Mouse (Mus musculus) forebrain, embryonic 11.5 days (tissue): ENCODE measurements around the gene Slc5a5. TPM values are rescaled to one million over a fixed set of nuclear protein-coding genes. Genes with fewer than 3 reads are reported as not detected.
"Not testable (repeated sequence)": the region's sequence is repeated elsewhere in the genome, so short reads cannot be mapped to it uniquely, and the experiment has no call there.

Experiments
- ATAC-seq: fragments of 200-750 bp; cut with Nextera tagmentation; replicated peaks from 2 replicates; pipeline ENCODE4 v1.8.0; 2017; ENCODE audit warnings: moderate TSS enrichment; ENCODE audit not compliant: low FRiP score
- DNase-seq: peaks from one replicate; pipeline ENCODE4 v3.0.0-alpha.2; 2017; ENCODE audit warnings: low spot score
- H3K27ac ChIP-seq: fragments of 300-500 bp; sonication (generic); 2 replicates; pipeline ENCODE4 v1.5.1; 2014; ENCODE audit warnings: low read depth, low read length
- H3K27me3 ChIP-seq: fragments of 300-500 bp; sonication (generic); 2 replicates; pipeline ENCODE4 v1.6.1; 2014; ENCODE audit warnings: mild to moderate bottlenecking, low read length, mixed read lengths; ENCODE audit not compliant: control insufficient read depth, insufficient read depth
- H3K36me3 ChIP-seq: fragments of 300-500 bp; sonication (generic); 2 replicates; pipeline ENCODE4 v1.6.1; 2014; ENCODE audit warnings: mild to moderate bottlenecking, low read length, moderate library complexity, mixed read lengths; ENCODE audit not compliant: control insufficient read depth, insufficient read depth
- H3K4me1 ChIP-seq: fragments of 300-500 bp; sonication (generic); replicated peaks from 2 replicates; pipeline ENCODE4 v1.6.1; 2014; ENCODE audit warnings: low read length, mixed read lengths; ENCODE audit not compliant: control insufficient read depth, insufficient read depth
- H3K4me2 ChIP-seq: fragments of 300-500 bp; sonication (generic); 2 replicates; pipeline ENCODE4 v1.6.1; 2014; ENCODE audit warnings: low read depth, mild to moderate bottlenecking, low read length, moderate library complexity, mixed read lengths; ENCODE audit not compliant: severe bottlenecking
- H3K4me3 ChIP-seq: fragments of 300-500 bp; sonication (generic); 2 replicates; pipeline ENCODE4 v1.5.1; 2014; ENCODE audit warnings: low read depth, low read length
- H3K9ac ChIP-seq: fragments of 300-500 bp; sonication (generic); 2 replicates; pipeline ENCODE4 v1.6.1; 2014; ENCODE audit warnings: low read length
- H3K9me3 ChIP-seq: fragments of 300-500 bp; sonication (generic); 2 replicates; pipeline ENCODE4 v1.6.1; 2016; ENCODE audit warnings: low read length, mixed read lengths; ENCODE audit not compliant: control insufficient read depth
- WGBS: fragments of 180-500 bp; shearing (Covaris S2); extraction: QIAGEN DNeasy Blood & Tissue Kit; methylation state at CpG from one replicate; pipeline ENCODE4 v1.1.7; 2014; 5-methylcytosine and 5-hydroxymethylcytosine counted together
- polyA plus RNA-seq: library from polyadenylated mRNA; unstranded; fragments of >200 nt; fragmentation: Nextera tagmentation; extraction: Ambion mirVana; gene quantifications from 2 replicates; pipeline ENCODE4 v1.2.1, GENCODE M21; 2014

Gene Slc5a5
- polyA plus RNA-seq, 1 experiment from 2014 or later, result 0.43 TPM

DNA sequence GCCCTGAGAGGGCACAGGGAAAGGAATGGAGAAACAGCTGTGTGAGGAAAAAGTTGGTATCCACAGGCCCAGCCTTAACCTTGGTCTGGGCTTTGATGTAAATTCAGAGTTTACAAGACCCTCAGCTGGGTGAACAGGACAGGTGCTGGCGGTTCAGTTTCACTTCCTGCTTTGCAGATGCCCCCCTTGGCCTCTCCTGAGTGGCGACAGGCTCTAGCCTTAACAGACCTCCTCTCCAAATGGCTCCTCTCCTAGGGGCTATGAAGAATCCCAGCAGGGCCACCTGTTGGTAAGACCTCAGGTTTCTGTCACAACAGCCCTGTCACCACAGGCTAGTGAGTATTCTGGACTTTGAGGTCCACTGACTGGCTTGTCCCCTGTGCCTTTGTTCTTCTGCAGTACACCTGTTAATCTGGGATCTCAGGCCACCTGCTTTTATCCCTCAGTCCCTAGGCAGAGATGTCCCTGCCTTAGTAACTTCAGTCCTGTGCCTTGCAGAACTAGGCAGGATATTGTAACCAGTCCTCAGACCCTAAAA lies 6.2 kb upstream of the Slc5a5 start:
- H3K9me3 ChIP-seq, result no peaks in the 10 kb centered on the region
- H3K4me2 ChIP-seq, result no peak overlapping the region
- no peak overlapping the region for H3K27ac ChIP-seq
- 57% methylated on average over 2 of the region's 2 CpGs for WGBS
- peak overlapping the region; percentile 33; the same call in 1 of the 2 replicates for H3K9ac ChIP-seq
- ATAC-seq (no peak), DNase-seq (no peak)
- peaks cover 3% of the 10 kb centered on the region for H3K4me1 ChIP-seq
- no peak overlapping the region for H3K4me3 ChIP-seq
- H3K27me3 ChIP-seq, result no peaks in the 10 kb centered on the region; the same call in 1 of the 2 replicates
- peaks cover 7% of the 10 kb centered on the region for H3K36me3 ChIP-seq

DNA sequence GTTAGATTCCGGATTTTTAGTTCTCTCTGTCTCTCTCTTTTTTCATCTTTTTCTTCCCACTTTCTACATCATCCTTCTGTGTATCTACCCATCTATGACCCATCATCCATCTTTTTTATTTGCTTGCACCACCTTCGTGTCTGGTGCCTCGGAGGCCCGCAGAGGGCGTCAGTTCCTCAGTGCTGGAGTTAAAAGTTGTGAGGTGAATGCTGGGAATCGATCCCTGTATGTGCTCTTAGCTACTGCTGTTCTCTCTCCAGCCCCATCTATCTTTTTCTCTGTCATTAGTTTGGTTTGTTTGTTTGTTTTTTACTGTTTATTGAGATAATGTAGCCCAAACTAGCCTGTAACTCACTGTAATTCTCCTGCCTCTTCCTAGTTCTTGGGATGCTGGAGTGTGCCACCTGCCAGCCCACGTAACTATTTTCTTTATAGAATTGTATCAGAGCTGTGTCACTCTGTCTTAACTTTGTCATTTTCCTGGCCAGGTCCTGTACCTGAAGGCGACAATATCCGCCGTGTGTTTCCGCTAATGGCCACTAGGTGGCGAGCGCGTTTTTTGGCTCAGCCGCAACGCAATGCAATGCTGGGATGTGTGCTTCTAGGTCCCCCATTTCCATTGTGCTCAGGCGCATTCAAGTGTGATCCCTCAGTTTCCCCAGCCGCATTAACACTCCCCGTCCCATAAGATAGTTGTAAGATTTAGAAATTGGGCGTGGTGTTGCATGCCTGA lies 5.3 kb upstream of the Slc5a5 start:
- Histone ChIP-seq H3K4me1 (peaks cover 3% of the 10 kb centered on the region), H3K27me3 (peaks cover 7% of the 10 kb centered on the region), H3K27ac (peak overlapping the region; percentile 58), H3K9me3 (no peaks in the 10 kb centered on the region), H3K4me3 (peak overlapping the region; percentile 71), H3K36me3 (peaks cover 7% of the 10 kb centered on the region), H3K4me2 (peak overlapping the region; percentile 70), H3K9ac (peak overlapping the region; percentile 70)
- WGBS, result under 1% methylated on average over 20 of the region's 20 CpGs
- ATAC-seq (peak; percentile 68), DNase-seq (peak; percentile 93)

DNA sequence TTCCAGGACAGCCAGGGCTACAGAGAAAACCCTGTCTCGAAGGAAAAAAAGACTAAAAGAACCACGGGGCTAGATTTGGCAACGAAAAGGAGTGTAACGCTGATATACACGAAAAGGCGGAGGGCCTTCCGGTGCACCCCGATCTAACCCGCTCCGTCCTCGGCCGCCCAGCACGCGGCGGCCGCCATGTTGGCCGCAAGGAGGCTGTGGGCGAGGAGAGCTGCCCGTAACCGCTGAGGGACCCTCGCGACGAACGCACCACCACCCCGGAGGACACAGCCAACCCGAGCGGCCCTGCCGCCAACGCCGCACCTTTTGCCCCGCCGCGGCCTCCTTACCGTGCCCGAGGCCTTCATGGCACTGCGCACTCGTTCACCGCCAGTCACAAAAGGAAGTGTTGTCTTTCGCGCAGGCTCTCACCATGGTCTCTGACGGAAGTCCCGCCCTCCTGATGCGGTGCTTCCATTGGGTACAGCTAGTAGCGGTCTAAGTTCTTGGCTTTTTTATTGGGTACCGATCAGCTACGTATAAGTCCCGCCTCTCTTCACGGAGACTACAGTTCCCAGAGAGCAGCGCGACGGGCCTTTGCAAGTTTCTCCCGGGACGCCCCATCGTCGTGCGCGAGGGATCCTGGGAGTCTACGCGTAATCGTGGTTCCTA lies 4.6 kb upstream of the Slc5a5 start, which contains the start of gene Rpl18a:
Gene Rpl18a (minus strand): TSS at position 392 of the 660 bp plus-strand sequence.
- Histone ChIP-seq H3K9me3 (no peaks in the 10 kb centered on the region), H3K9ac (peak within 1 kb of the TSS; percentile 94), H3K4me3 (peak within 1 kb of the TSS; percentile 71), H3K36me3 (peaks cover 7% of the 10 kb centered on the region), H3K4me1 (peaks cover 10% of the 10 kb centered on the region), H3K27ac (peak within 1 kb of the TSS; percentile 58), H3K27me3 (peaks cover 14% of the 10 kb centered on the region), H3K4me2 (peak within 1 kb of the TSS; percentile 84)
- peak; percentile 95 for DNase-seq
- ATAC-seq, result peak; percentile 97
- WGBS, result under 1% methylated on average over 60 of the region's 60 CpGs

DNA sequence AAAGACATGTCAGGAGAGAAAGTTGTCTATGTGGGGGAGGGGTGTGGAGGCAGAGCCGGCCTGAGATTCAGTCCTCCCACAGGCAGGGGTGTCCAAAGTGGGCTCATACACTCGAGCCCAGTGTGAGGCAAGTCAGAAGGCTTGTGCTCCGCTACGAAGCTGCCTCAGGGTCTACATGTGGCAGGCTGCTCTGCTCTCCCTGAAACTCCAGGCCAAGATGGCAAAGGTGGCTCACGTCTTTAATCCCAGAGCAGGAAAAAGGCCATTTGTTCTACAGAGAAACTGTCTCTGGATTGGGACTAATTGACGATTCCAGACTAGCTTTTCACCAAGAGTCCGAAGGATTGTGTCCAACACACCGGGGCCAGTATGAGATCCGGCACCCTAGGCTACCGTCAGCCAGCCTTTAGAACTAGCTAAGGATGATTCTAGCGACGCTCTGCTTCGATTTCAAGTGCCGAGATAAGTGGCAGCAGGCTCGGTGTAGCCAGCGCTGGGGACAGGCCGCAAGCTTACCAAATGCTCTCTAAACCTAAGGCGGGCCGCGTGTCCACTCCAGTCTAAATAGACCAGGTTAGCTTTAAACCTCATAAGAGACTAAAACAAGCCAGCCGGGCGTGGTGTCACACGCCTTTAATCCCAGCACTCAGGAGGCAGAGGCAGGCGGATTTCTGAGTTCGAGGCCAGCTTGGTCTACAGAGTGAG lies 3.9 kb upstream of the Slc5a5 start:
- no peak for ATAC-seq

DNA sequence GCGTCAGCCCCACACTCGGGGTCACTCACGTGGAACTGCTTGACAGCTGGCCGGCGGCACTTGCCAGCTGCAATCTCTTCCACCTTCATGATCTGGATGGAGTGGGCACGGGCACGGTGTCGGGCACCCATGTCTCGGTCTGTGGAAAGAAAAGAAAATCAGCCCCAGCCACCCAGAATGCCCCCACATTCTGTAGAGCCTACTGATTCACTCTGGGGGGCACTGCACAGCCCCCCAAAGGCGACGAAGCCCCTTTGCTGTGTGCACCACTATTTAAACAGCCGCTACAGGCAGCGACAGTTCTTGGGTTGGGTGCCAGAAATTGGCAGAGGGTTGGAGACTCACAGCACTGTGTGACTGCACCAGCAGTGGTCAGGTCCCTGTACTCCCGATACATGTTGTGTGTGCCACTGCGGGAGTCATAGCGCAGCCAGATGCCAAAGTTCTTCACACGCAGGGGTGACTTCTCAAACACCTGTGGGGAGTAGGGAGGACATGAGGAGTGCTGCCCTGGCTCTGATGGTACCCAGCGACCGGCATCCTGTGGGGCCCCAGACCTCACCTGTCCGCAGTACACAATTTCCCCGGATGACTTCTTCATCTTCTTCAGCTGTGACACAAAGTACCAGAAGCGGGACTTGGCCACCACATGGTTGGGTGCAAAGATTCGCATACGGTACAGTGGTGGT lies 3.2 kb upstream of the Slc5a5 start:
- Histone ChIP-seq H3K4me3 (peak overlapping the region; percentile 71), H3K27me3 (peaks cover 28% of the 10 kb centered on the region), H3K4me2 (peak overlapping the region; percentile 84), H3K4me1 (peaks cover 12% of the 10 kb centered on the region)
- not testable (repeated sequence) for H3K27ac ChIP-seq, H3K9ac ChIP-seq, DNase-seq, H3K9me3 ChIP-seq, H3K36me3 ChIP-seq, ATAC-seq
- 84% methylated on average over 23 of the region's 24 CpGs for WGBS

More for the DNA sequence above, 3.9 kb upstream of the Slc5a5 start:
- H3K9ac ChIP-seq, result peak overlapping the region; percentile 94
- peaks cover 12% of the 10 kb centered on the region for H3K4me1 ChIP-seq
- H3K27me3 ChIP-seq, result peaks cover 21% of the 10 kb centered on the region
- peak overlapping the region; percentile 71 for H3K4me3 ChIP-seq
- peak overlapping the region; percentile 84 for H3K4me2 ChIP-seq
- H3K27ac ChIP-seq, result no peak overlapping the region
- peak; percentile 57 for DNase-seq
- H3K36me3 ChIP-seq, result peaks cover 7% of the 10 kb centered on the region
- WGBS, result 5% methylated on average over 25 of the region's 25 CpGs
- no peaks in the 10 kb centered on the region for H3K9me3 ChIP-seq

DNA sequence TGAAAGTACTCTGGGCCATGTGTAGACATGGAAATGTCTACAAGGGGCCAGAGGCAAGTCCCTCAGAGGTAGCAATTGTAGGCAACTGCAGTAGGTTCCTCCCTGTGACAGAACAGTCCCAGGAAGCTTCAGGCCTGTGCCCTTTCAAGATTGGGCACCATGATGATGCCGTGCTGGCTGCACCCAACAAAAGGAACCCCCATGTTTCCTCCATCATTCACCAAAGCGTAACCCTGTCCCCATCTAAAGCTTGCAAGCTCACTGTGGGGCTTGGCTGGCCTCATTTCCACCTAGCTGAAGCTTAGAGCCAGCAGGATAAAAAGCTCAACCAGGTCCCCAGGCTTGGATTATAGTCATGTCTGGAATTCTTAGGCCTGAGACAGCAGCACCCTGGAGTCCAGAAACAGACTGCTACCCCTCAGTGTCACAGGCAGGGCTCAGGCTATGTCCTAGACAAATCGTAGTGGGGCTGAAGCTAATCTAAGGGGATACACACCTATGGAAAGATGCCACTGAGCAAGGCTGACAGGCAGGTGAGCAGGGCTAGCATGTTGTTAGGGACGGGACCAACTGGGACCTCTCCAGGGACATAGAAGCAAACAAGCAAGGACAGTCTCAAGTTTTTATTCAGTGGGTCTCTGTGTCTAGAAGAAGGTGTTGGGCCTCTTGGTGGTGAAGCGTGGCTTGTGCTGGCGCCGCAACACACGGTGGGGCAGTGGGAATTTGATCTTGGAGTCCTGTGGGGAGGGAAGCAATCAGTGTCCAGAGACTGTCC lies 2.4 kb upstream of the Slc5a5 start:
- WGBS, result 91% methylated on average over 8 of the region's 8 CpGs
- no peak overlapping the region for H3K9ac ChIP-seq
- peaks cover 12% of the 10 kb centered on the region for H3K4me1 ChIP-seq
- H3K27ac ChIP-seq, result no peak overlapping the region
- H3K27me3 ChIP-seq, result peaks cover 36% of the 10 kb centered on the region
- peaks cover 7% of the 10 kb centered on the region for H3K36me3 ChIP-seq
- DNase-seq (peak; percentile 51), ATAC-seq (no peak)
- no peak overlapping the region for H3K4me3 ChIP-seq
- no peaks in the 10 kb centered on the region for H3K9me3 ChIP-seq
- no peak overlapping the region for H3K4me2 ChIP-seq

DNA sequence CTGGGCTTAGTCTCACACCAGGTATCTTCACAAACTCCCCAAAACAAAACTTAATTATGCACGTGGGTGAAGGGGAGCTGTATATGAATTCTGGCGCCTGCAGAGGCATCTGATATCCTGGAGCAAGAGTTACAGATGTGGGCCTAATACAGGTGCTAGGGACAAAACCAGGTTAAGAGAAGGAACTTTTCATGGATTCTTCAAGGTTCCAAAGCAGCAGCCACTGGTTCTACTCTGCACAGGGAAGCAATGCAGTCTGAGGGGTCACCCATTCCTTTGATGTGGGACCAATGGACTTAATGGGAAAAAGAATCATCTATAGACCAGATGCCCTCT lies 1.8 kb upstream of the Slc5a5 start:
- H3K27ac ChIP-seq, result no peak overlapping the region
- peaks cover 7% of the 10 kb centered on the region for H3K36me3 ChIP-seq
- H3K4me2 ChIP-seq, result no peak overlapping the region
- no peaks in the 10 kb centered on the region for H3K9me3 ChIP-seq
- peaks cover 36% of the 10 kb centered on the region for H3K27me3 ChIP-seq
- H3K4me1 ChIP-seq, result peaks cover 12% of the 10 kb centered on the region
- ATAC-seq (no peak), DNase-seq (no peak)
- H3K9ac ChIP-seq, result no peak overlapping the region
- no peak overlapping the region for H3K4me3 ChIP-seq
- WGBS, result 75% methylated on average over 2 of the region's 2 CpGs
